Mouse (Mus musculus) cerebellum, adult 2 months (tissue): Measurements from ENCODE around the gene Def8. TPM values are rescaled to one million over a fixed set of nuclear protein-coding genes. Genes with fewer than 3 reads are reported as not detected.
A peak's percentile ranks its signal among the peaks of the same experiment; 100 is the strongest.
"Not testable (repeated sequence)": the region's sequence is repeated elsewhere in the genome, so short reads cannot be mapped to it uniquely, and the experiment has no call there.

Source experiments
- DNase-seq, 2 experiments: peaks; one replicate each; pipeline ENCODE4 v3.0.0; 2021
- H3K27ac ChIP-seq: fragments of 200-500 bp; 2 replicates; pipeline ENCODE4 v1.5.1; 2012; ENCODE audit warnings: low read length, control low read depth, inconsistent platforms; ENCODE audit not compliant: insufficient read depth
- H3K27me3 ChIP-seq: fragments of 200-500 bp; 2 replicates; pipeline ENCODE4 v1.6.1; 2012; ENCODE audit warnings: inconsistent platforms, mild to moderate bottlenecking, low read length, moderate library complexity; ENCODE audit not compliant: control insufficient read depth, insufficient read depth
- H3K4me1 ChIP-seq: fragments of 200-500 bp; 2 replicates; pipeline ENCODE4 v1.6.1; 2011; ENCODE audit warnings: low read length; ENCODE audit not compliant: control insufficient read depth, insufficient read depth
- H3K4me3 ChIP-seq: fragments of 200-500 bp; replicated peaks from 2 replicates; pipeline ENCODE3; 2011; ENCODE audit warnings: mild to moderate bottlenecking, low read depth, low read length, control low read depth; ENCODE audit not compliant: insufficient read depth
- CTCF ChIP-seq: fragments of 200-500 bp; IDR thresholded peaks from 2 replicates; pipeline ENCODE4 v1.5.1; 2011; ENCODE audit warnings: low read depth, mild to moderate bottlenecking, control low read depth, low read length, moderate library complexity, borderline replicate concordance; ENCODE audit not compliant: insufficient read depth
- POLR2A ChIP-seq: fragments of 200-500 bp; IDR thresholded peaks from 2 replicates; pipeline ENCODE4 v1.6.1; 2011; ENCODE audit warnings: low read length, control low read depth, borderline replicate concordance; ENCODE audit not compliant: insufficient read depth
- WGBS: fragments of 180-500 bp; shearing (Covaris S2); methylation state at CpG from one replicate; pipeline ENCODE4 v1.1.7; 2018; 5-methylcytosine and 5-hydroxymethylcytosine counted together
- polyA plus RNA-seq: library from polyadenylated mRNA; depleted of rRNA; stranded (reverse); fragments of >200 nt; gene quantifications from 2 replicates; pipeline ENCODE4 v1.2.3, GENCODE M21; 2012

The Def8 gene
- polyA plus RNA-seq, 1 experiment = 73.4 TPM

DNA sequence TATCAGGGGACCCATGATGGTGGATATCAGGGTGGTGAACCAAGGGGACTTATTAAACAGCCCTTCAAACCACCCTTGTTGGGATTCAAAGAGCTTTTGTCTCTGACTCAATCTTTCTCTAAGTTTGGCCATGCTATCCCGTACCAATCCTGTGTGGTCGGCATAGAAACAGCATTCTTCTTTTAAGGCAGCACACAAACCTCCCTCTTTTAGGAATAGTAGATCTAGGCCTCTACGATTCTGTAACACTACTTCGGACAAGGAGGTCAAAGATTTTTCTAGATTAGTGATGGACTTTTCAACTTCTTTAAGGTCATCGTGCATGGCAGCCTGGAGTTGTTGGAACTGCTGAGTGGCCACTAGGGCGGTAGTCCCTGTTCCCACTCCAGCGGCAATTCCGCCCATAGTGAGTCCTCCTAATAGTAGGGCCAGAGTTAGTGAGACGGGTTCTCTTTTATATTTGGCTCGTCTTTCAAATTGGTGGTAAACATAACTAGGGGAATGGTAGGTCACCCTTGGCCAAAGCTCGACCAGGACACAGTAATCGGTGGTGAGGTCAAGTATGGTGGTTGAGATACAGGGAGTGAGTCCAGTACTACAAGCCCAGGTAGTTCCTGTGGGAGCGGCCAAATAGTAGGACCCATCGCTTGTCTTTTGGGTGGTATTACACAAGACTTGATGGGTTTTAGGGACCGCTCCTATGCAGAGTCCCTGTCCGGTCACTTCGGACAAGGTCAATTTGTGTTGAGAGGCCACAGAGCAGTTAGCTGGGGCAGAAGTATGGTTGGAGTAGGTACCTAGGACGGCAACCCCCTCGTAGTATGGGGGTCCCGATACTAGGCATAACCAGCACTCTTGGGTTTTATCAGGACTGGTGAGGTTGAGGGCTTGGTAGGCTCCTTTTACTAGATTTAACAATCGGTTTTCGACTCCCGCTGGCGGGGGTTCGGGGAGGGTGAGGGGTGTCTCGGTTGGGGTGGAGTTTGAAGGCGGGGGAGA lies 3.5 kb downstream of the Def8 start:
- DNase-seq = no peak
- peak overlapping the region; percentile 94 for H3K27ac ChIP-seq
- no peak for TF ChIP-seq CTCF
- TF ChIP-seq POLR2A = no peak
- H3K27me3 ChIP-seq = no peaks in the 10 kb centered on the region
- peaks cover 18% of the 10 kb centered on the region for H3K4me1 ChIP-seq
- H3K4me3 ChIP-seq = no peak overlapping the region
- 97% methylated on average over 27 of the region's 27 CpGs for WGBS

GRCm38 (mm10) chr8:123427639-123428275 lies 4.4 kb downstream of the Def8 start:
- Histone ChIP-seq H3K4me3 (no peak overlapping the region), H3K27ac (no peak overlapping the region), H3K4me1 (peaks cover 15% of the 10 kb centered on the region), H3K27me3 (no peaks in the 10 kb centered on the region)
- DNase-seq = no peak
- 95% methylated on average over 24 of the region's 24 CpGs for whole genome bisulfite sequencing
- TF ChIP-seq POLR2A (no peak), CTCF (no peak)

DNA sequence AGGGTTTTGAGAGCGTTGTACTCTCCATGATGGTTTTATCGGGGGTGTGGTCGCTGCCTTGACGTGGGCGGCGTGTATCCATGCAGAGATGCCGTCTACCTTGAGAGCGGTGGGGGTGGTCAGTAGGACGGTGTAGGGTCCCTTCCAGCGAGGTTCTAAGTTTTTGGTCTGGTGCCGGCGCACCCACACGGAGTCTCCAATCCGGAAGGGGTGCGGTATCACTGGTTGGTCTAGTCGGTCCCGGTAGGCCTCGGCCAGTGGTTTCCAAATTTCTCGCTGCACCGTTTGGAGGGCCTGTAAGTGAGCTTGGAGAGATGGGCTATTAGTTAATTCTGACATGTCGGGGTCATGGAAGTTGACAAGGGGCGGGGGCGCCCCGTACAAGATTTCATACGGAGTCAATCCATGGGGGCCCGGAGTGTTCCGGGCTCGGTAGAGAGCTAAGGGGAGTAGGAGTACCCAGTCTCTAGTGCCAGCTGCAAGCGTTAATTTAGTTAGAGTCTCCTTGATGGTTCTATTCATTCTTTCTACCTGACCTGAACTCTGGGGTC lies 5.1 kb downstream of the Def8 start:
- TF ChIP-seq CTCF (no peak), POLR2A (no peak)
- WGBS = 97% methylated on average over 29 of the region's 29 CpGs
- H3K27ac ChIP-seq = no peak overlapping the region
- H3K4me3 ChIP-seq = no peak overlapping the region
- no peaks in the 10 kb centered on the region for H3K27me3 ChIP-seq
- peaks cover 13% of the 10 kb centered on the region for H3K4me1 ChIP-seq
- no peak for DNase-seq

DNA sequence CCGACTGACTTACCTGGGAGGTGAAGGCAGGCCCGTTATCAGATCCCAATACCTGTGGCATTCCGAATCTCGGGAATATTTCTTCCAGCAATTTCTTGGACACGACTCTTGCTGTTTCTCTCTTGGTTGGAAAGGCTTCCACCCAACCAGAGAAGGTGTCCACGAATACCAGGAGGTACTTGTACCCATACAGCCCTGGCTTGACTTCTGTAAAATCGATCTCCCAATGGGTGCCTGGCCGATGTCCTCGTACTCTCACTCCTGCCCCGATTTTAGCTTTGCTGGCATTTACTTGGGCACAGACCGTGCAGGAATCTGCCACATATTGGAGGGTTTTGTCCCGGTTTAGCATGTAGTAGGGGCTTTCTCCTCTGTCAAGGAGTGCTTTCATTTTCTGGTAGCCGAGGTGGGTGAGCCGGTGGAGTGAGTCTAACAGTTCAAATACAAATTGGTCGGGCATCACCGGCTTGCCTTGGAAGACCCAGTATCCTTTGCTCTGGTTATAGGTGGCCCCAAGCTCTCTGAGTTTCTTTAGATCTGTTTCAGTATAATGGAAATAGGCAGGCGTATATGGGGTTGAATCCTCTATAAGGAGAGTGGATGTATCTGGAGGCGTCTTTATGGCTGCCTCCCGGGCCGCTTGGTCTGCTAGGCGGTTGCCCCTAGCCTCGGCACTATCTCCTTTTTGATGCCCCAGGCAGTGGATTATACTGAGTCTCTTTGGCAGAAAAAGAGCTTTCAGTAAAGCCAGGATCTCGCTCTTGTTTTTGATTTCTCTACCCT lies 5.8 kb downstream of the Def8 start:
- DNase-seq = no peak
- Histone ChIP-seq H3K27ac (no peak overlapping the region), H3K4me1 (peaks cover 11% of the 10 kb centered on the region), H3K27me3 (no peaks in the 10 kb centered on the region), H3K4me3 (no peak overlapping the region)
- 97% methylated on average over 23 of the region's 23 CpGs for WGBS
- TF ChIP-seq CTCF = no peak
- TF ChIP-seq POLR2A = no peak

DNA sequence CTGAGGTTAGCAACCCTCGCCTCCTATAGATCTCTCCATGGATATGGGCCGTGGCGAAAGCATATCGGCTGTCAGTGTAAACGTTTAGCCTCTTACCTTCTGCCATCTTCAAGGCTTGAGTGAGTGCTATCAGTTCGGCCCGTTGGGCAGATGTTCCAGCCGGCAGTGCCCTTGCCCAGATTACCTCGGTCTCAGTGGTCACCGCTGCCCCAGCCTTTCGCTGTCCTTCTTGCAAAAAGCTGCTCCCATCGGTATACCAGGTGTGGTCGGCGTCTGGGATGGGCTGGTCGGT lies 6.3 kb downstream of the Def8 start:
- not testable (repeated sequence) for H3K4me3 ChIP-seq, H3K27ac ChIP-seq, H3K27me3 ChIP-seq, DNase-seq
- WGBS = 96% methylated on average over 15 of the region's 15 CpGs
- peaks cover 14% of the 10 kb centered on the region for H3K4me1 ChIP-seq

- not testable (repeated sequence) for DNase-seq, H3K4me3 ChIP-seq, H3K27ac ChIP-seq, H3K27me3 ChIP-seq
- H3K4me1 ChIP-seq = peaks cover 13% of the 10 kb centered on the region; the same call in 1 of the 2 replicates
- 90% methylated on average over 8 of the region's 8 CpGs for WGBS
These were observed 7.6 kb downstream of the Def8 start for GRCm38 (mm10) chr8:123430936-123431335.

GRCm38 (mm10) chr8:123431616-123432365 lies 8.5 kb downstream of the Def8 start:
- H3K4me3 ChIP-seq = no peak overlapping the region

More at GRCm38 (mm10) chr8:123431616-123432365, 8.5 kb downstream of the Def8 start:
- peaks cover 13% of the 10 kb centered on the region; the same call in 1 of the 2 replicates for H3K4me1 ChIP-seq
- no peak for DNase-seq
- no peak overlapping the region for H3K27ac ChIP-seq
- WGBS = 96% methylated on average over 25 of the region's 25 CpGs
- TF ChIP-seq POLR2A = no peak
- TF ChIP-seq CTCF = no peak
- no peaks in the 10 kb centered on the region for H3K27me3 ChIP-seq
